Mouse (Mus musculus): ENCODE measurements around the gene Aox4. TPM values are rescaled to one million over a fixed set of nuclear protein-coding genes. Genes with fewer than 3 reads are reported as not detected.

Aox4 gene
- 26.1 and 30.0 TPM in 2 replicates for polyA plus RNA-seq (2015; fragmentation: Nextera tagmentation; extraction: Ambion mirVana)

- H3K9me3 ChIP-seq (replicated peaks), result 0 out of 2 replicates have a peak, but pooled peaks cover 3% of the 10 kb centered on the region
- 0 out of 2 replicates have a peak within 1 kb of the TSS, but pooled peaks have one; percentile 11 for H3K4me2 ChIP-seq (replicated peaks)
- no peak within 1 kb of the TSS for H3K9ac ChIP-seq
- no peak within 1 kb of the TSS for H3K4me3 ChIP-seq (replicated peaks)
- H3K27ac ChIP-seq (replicated peaks), result peak within 1 kb of the TSS; percentile 58; the same call in 1 of the 2 replicates
- no peak for ATAC-seq (ENCODE audit: insufficient number of reproducible peaks, low FRiP score, low TSS enrichment, low read depth)
- 51% methylated on average over 17 of the region's 17 CpGs for WGBS
- no peaks in the 10 kb centered on the region for H3K27me3 ChIP-seq
- no peaks in the 10 kb centered on the region for H3K36me3 ChIP-seq
- peaks cover 13% of the 10 kb centered on the region for H3K4me1 ChIP-seq
These were observed at the start of gene Aox4 for GRCm38 (mm10) chr1:58210203-58210602. Gene Aox4 (plus strand): TSS chr1:58210397.

GRCm38 (mm10) chr1:58169893-58170292, 40.3 kb upstream of the Aox4 start:
- H3K9me3 ChIP-seq (replicated peaks), result no peaks in the 10 kb centered on the region
- H3K4me3 ChIP-seq (replicated peaks), result no peak overlapping the region
- no peak for ATAC-seq (ENCODE audit: insufficient number of reproducible peaks, low FRiP score, low TSS enrichment, low read depth)
- no peak overlapping the region for H3K4me2 ChIP-seq (replicated peaks)
- no peak overlapping the region for H3K27ac ChIP-seq (replicated peaks)
- H3K27me3 ChIP-seq, result no peaks in the 10 kb centered on the region
- WGBS, result 68% methylated on average over 6 of the region's 6 CpGs
- H3K4me1 ChIP-seq, result no peaks in the 10 kb centered on the region
- no peaks in the 10 kb centered on the region for H3K36me3 ChIP-seq
- H3K9ac ChIP-seq, result no peak overlapping the region

GRCm38 (mm10) chr1:58188514-58189175, 21.6 kb upstream of the Aox4 start:
- no peaks in the 10 kb centered on the region for H3K27me3 ChIP-seq
- no peak overlapping the region for H3K4me2 ChIP-seq (replicated peaks)
- no peak overlapping the region for H3K9ac ChIP-seq
- no peaks in the 10 kb centered on the region for H3K4me1 ChIP-seq
- no peaks in the 10 kb centered on the region for H3K36me3 ChIP-seq
- no peak for ATAC-seq (ENCODE audit: insufficient number of reproducible peaks, low FRiP score, low TSS enrichment, low read depth)
- no peak overlapping the region for H3K4me3 ChIP-seq (replicated peaks)
- H3K9me3 ChIP-seq (replicated peaks), result no peaks in the 10 kb centered on the region
- H3K27ac ChIP-seq (replicated peaks), result no peak overlapping the region
- WGBS, result 62% methylated on average over 5 of the region's 5 CpGs

- no peaks in the 10 kb centered on the region for H3K9me3 ChIP-seq (replicated peaks)
- no peak overlapping the region for H3K9ac ChIP-seq
- ATAC-seq (ENCODE audit: insufficient number of reproducible peaks, low FRiP score, low TSS enrichment, low read depth), result no peak
- no peaks in the 10 kb centered on the region for H3K36me3 ChIP-seq
- no peak overlapping the region for H3K4me2 ChIP-seq (replicated peaks)
- no peak overlapping the region for H3K27ac ChIP-seq (replicated peaks)
- H3K27me3 ChIP-seq, result no peaks in the 10 kb centered on the region
- no peak overlapping the region for H3K4me3 ChIP-seq (replicated peaks)
- WGBS, result 79% methylated on average over 12 of the region's 12 CpGs
- peaks cover 4% of the 10 kb centered on the region; the same call in 1 of the 2 replicates for H3K4me1 ChIP-seq
These were observed 15.9 kb upstream of the Aox4 start for GRCm38 (mm10) chr1:58194317-58194716.

- 66% methylated on average over 3 of the region's 3 CpGs for whole genome bisulfite sequencing
These were observed 15.2 kb upstream of the Aox4 start for GRCm38 (mm10) chr1:58194988-58195387.

GRCm38 (mm10) chr1:58195541-58195940, 14.7 kb upstream of the Aox4 start:
- no peak overlapping the region for H3K4me3 ChIP-seq (replicated peaks)
- H3K36me3 ChIP-seq, result no peaks in the 10 kb centered on the region
- H3K27me3 ChIP-seq, result no peaks in the 10 kb centered on the region
- H3K27ac ChIP-seq (replicated peaks), result no peak overlapping the region
- WGBS, result 13% methylated on average over 10 of the region's 10 CpGs
- no peak overlapping the region for H3K9ac ChIP-seq
- peaks cover 4% of the 10 kb centered on the region; the same call in 1 of the 2 replicates for H3K4me1 ChIP-seq
- 0 out of 2 replicates have a peak overlapping the region, but pooled peaks have one; percentile 18 for H3K4me2 ChIP-seq (replicated peaks)
- no peak for ATAC-seq (ENCODE audit: insufficient number of reproducible peaks, low FRiP score, low TSS enrichment, low read depth)
- H3K9me3 ChIP-seq (replicated peaks), result no peaks in the 10 kb centered on the region

More at GRCm38 (mm10) chr1:58194988-58195387, 15.2 kb upstream of the Aox4 start:
- Histone ChIP-seq H3K4me2 (replicated peaks) (no peak overlapping the region), H3K4me1 (peaks cover 4% of the 10 kb centered on the region; the same call in 1 of the 2 replicates), H3K27me3 (no peaks in the 10 kb centered on the region), H3K9ac (no peak overlapping the region), H3K36me3 (no peaks in the 10 kb centered on the region), H3K4me3 (replicated peaks) (no peak overlapping the region), H3K9me3 (replicated peaks) (no peaks in the 10 kb centered on the region), H3K27ac (replicated peaks) (no peak overlapping the region)
- no peak for ATAC-seq (ENCODE audit: insufficient number of reproducible peaks, low FRiP score, low TSS enrichment, low read depth)

- WGBS, result 75% methylated on average over 9 of the region's 9 CpGs
- no peak overlapping the region for H3K27ac ChIP-seq (replicated peaks)
- H3K9me3 ChIP-seq (replicated peaks), result no peaks in the 10 kb centered on the region
- H3K4me3 ChIP-seq (replicated peaks), result no peak overlapping the region
- no peaks in the 10 kb centered on the region for H3K27me3 ChIP-seq
- H3K36me3 ChIP-seq, result no peaks in the 10 kb centered on the region
- H3K9ac ChIP-seq, result no peak overlapping the region
- H3K4me2 ChIP-seq (replicated peaks), result no peak overlapping the region
- no peak for ATAC-seq (ENCODE audit: insufficient number of reproducible peaks, low FRiP score, low TSS enrichment, low read depth)
- peaks cover 4% of the 10 kb centered on the region; the same call in 1 of the 2 replicates for H3K4me1 ChIP-seq
These were observed 13.2 kb upstream of the Aox4 start for GRCm38 (mm10) chr1:58197023-58197422.

- H3K4me1 ChIP-seq, result peaks cover 4% of the 10 kb centered on the region; the same call in 1 of the 2 replicates
- no peak overlapping the region for H3K4me2 ChIP-seq (replicated peaks)
- ATAC-seq (ENCODE audit: insufficient number of reproducible peaks, low FRiP score, low TSS enrichment, low read depth), result no peak
- H3K4me3 ChIP-seq (replicated peaks), result no peak overlapping the region
- no peaks in the 10 kb centered on the region for H3K36me3 ChIP-seq
- WGBS, result 72% methylated on average over 4 of the region's 4 CpGs
- no peaks in the 10 kb centered on the region for H3K9me3 ChIP-seq (replicated peaks)
- H3K27ac ChIP-seq (replicated peaks), result no peak overlapping the region
- no peak overlapping the region for H3K9ac ChIP-seq
- H3K27me3 ChIP-seq, result no peaks in the 10 kb centered on the region
These were observed 11.8 kb upstream of the Aox4 start for GRCm38 (mm10) chr1:58198386-58198785.

- no peaks in the 10 kb centered on the region for H3K27me3 ChIP-seq
- H3K9me3 ChIP-seq (replicated peaks), result 0 out of 2 replicates have a peak, but pooled peaks cover 3% of the 10 kb centered on the region
- H3K9ac ChIP-seq, result no peak overlapping the region
- WGBS, result 87% methylated on average over 7 of the region's 7 CpGs
- no peak overlapping the region for H3K4me3 ChIP-seq (replicated peaks)
- no peaks in the 10 kb centered on the region for H3K36me3 ChIP-seq
- no peak for ATAC-seq (ENCODE audit: insufficient number of reproducible peaks, low FRiP score, low TSS enrichment, low read depth)
- H3K4me2 ChIP-seq (replicated peaks), result no peak overlapping the region
- peaks cover 25% of the 10 kb centered on the region for H3K4me1 ChIP-seq
- H3K27ac ChIP-seq (replicated peaks), result no peak overlapping the region
These were observed 2.6 kb downstream of the Aox4 start for GRCm38 (mm10) chr1:58212805-58213204.

- Histone ChIP-seq H3K4me3 (replicated peaks) (no peak overlapping the region), H3K27ac (replicated peaks) (0 out of 2 replicates have a peak overlapping the region, but pooled peaks have one; percentile 17), H3K27me3 (no peaks in the 10 kb centered on the region), H3K9me3 (replicated peaks) (0 out of 2 replicates have a peak, but pooled peaks cover 3% of the 10 kb centered on the region), H3K4me1 (peaks cover 25% of the 10 kb centered on the region), H3K36me3 (no peaks in the 10 kb centered on the region), H3K4me2 (replicated peaks) (no peak overlapping the region), H3K9ac (no peak overlapping the region)
- 42% methylated on average over 5 of the region's 5 CpGs for WGBS
- ATAC-seq (ENCODE audit: insufficient number of reproducible peaks, low FRiP score, low TSS enrichment, low read depth), result no peak
These were observed 3.6 kb downstream of the Aox4 start for GRCm38 (mm10) chr1:58213838-58214237.

GRCm38 (mm10) chr1:58215353-58215752, 5.2 kb downstream of the Aox4 start:
- H3K27me3 ChIP-seq, result no peaks in the 10 kb centered on the region
- peaks cover 24% of the 10 kb centered on the region for H3K4me1 ChIP-seq
- ATAC-seq (ENCODE audit: insufficient number of reproducible peaks, low FRiP score, low TSS enrichment, low read depth), result no peak
- no peak overlapping the region for H3K27ac ChIP-seq (replicated peaks)
- no peak overlapping the region for H3K4me3 ChIP-seq (replicated peaks)
- no peaks in the 10 kb centered on the region for H3K36me3 ChIP-seq
- WGBS, result 87% methylated on average over 4 of the region's 4 CpGs
- H3K9me3 ChIP-seq (replicated peaks), result no peaks in the 10 kb centered on the region
- no peak overlapping the region for H3K4me2 ChIP-seq (replicated peaks)
- no peak overlapping the region for H3K9ac ChIP-seq

Measured in embryonic facial prominence, embryonic 15.5 days (tissue).